Mouse (Mus musculus): ENCODE measurements around the gene 4930442H23Rik. TPM values are rescaled to one million over a fixed set of nuclear protein-coding genes. Genes with fewer than 3 reads are reported as not detected.

4930442H23Rik gene
- polyA plus RNA-seq (2017; shearing (Covaris generic)): under 1 TPM in 1 of 2 experiments, not detected in 1; 0.19 TPM

DNA sequence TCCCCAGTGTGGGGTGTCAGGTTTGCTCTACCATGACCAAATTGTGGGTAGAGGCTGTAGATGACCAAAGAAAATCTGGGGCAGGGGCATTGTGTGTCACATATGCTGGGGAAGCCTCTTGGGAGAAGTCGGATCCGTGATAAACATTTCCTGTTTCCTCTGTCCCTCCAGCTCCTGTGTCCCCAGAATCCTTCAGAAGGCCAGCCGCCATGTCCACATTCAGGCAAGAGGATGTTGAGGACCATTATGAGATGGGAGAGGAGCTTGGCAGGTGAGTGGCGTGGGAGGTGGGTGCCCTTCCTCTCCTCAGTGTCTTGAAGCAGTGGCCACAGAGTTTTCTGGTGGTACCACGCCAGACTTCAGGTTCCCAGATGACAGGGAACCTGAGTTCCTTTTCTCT lies at the start of gene 4930442H23Rik:
4930442H23Rik (minus strand) TSS at position 45 of the 400 bp plus-strand sequence.

DNA sequence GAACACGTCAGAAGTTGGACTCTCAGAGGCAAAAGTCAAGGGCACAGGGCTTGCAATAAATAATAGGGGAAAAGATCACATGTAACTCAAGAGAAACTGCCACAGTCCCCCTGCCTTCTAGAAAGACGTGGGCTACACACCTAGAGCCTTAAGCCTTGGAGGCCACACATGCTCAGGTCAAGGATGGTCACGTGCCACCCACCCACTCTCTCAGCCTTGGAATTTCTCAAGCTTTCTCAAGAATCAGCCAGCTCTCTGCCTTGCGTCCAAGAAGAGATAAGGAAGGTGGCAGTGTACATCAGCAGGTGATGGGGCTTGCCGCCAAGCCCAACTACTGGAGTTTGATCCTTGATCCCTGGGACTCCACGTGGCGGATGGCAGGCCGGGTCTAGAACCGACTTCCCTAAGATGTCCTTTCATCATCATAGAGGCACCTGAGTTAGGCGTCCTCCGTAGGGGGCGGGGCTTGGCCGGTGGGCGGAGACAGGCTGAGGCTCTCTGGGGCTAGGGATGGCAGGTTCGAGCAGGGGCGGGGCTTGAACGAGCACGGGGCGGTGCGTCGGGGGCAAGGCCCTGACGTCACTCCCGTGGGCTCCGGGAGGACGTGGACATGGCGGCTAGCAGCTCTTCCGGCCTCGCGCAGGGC lies 49.1 kb upstream of the 4930442H23Rik start, which contains the start of gene Zfr2:
Zfr2 (plus strand) TSS at position 576 of the 646 bp plus-strand sequence.

DNA sequence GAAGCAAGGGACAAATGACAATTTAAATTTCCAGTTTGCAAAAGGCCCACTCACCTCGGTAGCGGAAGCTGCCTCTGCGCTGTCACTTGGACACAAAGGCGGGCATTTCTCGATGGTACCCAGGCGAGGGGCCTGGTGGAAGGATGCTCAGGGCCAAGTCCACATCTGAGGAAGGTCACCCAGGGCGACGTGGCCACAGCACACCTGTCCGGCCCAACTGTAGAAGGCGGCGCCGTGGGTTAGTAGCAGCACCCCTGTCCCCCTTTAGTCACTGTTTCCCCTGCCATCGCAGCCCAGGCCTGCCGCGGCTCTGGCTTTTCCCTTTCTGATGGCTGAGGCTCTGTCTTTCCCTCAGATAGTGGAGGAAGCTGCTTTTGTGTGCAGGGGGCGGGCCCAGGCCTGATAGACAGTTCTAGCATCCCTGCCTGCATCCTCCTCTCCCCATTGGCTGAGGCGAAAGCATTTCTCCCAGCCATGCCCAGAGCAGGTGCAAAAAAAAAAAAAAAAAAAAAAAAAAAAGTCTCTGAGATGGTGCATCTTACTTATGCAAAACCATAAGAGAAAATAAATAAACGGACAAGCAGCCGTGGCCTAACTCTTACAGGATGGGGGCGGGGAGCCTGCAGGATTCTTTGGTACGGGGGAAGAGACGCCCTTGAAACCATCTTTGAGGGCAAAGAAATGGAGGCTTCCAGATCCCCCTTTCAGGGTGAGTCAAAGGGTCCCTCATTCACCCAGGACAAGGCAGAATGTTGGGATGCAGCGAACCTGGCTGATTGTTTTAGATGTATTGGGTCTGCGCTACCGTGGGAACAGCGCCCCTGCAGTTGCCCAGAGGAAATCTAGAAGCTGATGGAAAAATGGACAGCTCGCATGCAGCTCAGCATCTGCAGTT lies 47.0 kb upstream of the 4930442H23Rik start, which contains the start of gene Atcay:
Atcay (minus strand) TSS at position 396 of the 895 bp plus-strand sequence.

DNA sequence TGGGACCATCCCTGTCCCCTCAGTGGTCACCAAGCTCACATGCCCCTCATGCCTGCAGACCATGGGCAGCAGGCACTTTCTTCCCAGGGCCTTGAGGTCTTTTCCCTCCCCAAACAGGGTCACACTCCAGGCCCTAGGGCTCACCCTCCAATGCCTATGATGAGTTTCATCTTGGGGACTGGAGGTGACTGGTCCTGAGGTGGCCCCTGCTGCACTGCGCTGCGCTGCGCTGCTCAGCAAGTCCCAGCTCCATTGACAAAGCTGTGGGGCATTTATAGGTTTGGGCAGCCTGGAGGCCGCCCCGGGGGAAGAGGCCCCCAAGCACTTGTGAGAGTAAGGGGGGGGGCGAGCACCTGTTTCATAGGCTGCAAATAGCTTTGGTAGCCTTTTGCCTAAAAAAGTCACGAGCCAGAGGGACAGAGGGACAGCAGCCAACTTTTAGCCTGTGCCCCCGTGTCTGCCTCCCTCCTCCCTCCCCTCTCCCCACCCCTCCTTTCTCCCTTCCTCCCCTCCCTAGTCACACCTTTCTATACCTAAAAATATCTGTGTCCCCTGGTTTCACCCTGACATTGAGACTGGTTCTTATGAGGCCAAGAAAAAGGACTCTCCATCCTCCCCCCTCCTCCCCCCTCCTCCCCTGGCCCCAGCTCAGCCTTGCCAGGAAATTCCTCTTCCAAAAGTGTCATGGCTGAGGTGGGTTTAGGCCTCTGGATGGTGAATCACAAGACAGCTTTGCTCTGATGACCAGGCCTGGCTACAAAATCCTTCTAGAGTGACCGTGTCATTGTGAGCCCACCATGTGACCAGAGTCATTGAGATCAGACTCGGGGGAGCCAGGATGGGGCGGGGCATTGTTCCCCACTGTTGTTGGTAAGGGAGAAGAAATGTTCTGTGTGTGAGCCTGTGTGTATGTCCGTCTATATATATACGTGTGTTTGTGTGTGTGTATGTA lies 18.4 kb upstream of the 4930442H23Rik start, which contains the start of gene Nmrk2:
Nmrk2 (minus strand) TSS at position 245 of the 952 bp plus-strand sequence.

DNA sequence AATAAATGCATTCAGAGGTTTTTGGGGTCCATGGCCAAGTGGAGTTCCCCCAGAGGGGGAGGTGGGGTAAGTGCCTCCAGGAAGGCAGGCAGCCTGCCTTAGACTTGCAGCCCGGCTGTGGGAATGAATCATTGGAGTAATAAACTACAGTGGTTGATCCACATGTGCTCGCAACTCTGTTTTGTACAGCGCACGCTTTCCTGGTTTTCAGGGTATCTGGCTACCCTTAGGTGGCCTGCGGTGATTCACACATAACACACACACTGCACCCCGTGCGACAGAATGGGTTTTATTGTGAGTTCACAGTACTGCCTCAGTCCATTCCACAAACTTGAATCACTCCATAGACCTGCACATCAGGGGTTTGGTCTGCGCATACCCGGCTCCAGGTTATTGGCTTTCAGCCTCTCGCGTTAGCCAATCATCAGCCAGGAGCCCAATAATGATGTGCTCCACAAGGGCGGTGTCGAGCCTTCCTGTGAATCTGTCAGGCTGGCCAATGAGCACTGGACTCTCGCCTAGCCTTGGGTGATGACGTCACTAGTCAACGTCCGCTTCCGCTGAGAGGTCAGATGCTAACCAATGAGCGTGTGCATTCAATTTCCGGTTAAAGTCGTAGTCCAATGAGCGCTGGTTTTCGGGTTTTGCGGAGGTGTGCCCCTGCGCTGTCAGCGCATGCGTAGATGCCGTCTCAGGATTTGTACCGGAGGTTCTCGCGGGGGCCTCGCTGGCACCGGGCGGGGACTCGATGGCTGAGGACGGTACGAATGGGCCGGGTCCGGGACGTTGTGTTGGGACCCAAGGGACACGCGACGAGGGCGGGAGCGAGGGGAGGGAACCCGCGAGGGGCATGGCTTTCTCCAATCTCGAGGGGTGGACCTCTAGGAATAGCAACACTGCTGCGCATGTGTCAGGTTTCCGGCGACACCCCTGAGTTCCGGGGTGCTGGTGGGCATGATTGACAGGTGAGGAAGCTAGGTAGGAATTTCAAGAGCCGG lies 1.0 kb downstream of the 4930442H23Rik start, which contains the start of gene Dapk3:
Dapk3 (plus strand) TSS at position 670 of the 998 bp plus-strand sequence.

DNA sequence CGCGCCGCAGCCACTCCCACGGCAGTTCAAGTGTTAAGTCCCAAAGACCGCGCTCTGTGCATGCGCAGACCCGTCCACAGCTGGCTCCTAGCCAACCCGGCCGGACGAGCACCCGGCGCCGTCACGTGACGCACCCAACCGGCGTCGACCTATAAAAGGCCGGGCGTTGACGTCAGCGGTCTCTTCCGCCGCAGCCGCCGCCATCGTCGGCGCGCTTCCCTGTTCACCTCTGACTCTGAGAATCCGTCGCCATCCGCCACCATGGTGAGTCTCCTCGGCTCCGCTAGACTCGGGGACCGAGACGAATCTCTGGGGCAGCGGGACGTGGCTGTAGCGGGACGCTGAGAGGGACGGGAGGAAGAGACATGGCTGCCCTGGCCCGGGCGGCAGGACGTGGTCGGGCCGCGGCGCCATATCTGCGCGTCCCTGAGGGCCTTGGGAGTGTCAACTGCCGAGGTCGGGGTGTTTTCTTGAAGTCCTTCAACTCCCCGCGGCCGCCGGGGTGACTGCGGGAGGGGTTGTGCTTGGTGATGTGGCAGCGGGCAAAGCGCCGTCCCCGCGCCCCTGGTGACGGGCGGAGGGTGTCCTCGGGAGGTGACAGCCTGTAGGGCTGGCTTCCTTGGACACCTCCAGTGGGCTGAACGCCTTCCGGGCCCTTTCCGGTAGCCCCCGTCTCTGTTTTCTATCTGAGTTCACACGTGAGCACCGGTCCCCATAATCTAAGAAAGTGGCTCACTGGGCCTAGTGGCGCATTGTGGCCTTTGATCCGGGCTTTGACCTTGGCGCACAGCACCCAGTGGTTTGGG lies 7.0 kb downstream of the 4930442H23Rik start, which contains the start of gene Eef2:
Eef2 (plus strand) TSS at position 166 of the 806 bp plus-strand sequence.

DNA sequence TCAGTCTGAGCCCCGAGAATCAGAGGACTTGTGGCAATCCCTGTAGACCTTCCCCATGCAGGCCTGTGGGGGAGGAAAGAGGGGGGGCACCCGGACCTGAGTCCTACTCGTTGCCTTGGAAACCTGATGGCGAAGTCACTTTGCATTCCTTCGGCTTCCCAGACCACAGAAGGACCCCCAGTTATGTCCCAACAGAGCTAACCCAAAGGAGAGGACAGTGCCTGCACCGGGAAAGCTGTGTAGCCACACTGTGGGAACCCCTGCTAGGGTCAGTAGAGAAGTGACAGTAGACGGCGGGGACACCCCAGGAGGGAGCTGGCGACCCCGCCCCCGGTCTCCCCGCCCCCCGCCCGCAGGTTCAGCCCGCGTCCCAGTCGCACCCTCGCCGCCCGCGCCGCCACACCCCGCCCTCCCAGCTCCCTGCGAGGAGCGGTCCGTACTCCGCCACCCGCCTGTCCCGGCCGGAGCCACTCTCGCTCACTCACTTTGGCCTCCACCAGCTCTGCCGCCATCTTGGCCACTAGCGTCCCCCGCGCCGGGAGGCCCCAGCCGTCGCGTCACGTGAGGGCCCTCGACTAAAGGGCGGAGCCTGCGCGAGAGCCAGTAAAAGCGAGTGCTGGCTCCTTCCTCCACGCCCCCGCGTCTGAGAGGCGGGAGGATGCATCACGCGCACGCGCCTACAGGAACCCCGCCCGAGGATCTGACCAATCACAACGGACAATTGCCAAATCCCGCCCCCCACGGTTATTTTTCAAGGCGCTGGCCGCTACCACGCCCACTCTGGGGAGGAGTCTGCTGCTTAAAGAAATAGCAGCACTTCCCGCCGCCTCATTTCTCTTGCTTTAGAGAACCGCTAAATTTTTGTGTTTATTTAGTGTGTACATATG lies 16.2 kb downstream of the 4930442H23Rik start, which contains the start of gene Pias4:
Pias4 (minus strand) TSS at position 724 of the 887 bp plus-strand sequence.

DNA sequence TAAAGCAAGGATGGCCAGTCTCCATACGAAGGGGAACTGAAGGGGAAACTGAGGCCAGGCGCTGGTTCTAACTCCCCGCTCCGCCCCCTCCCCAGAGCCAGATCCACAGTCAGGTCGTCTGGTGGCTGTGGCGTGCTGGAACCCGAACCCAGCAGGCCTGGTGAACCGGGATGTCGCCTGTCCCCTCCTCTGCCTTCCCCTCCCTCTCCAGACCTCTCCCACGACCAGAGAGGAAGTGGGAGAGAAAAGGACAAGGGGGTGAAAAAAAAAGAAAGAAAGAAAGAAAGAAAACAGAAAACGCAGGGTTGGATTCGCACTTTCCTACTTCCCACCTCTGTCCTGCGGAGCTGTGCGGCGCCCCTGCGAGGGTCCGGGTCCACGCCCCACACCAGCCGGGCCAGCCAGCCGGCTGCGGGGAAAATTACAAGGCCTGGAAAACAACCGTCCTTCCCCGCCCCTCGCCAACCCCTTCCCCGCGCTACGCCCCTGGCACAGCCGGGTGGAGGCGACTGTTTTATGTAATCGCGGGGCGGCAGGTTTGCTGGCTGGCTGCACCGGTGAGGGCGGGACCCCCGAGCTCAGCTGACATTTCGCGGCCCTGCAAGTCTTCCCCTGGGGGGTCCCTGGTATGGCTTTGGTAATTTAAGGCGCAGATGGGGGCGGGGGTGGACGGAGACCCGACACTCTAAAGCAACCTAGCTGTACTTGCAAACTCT lies 48.5 kb downstream of the 4930442H23Rik start, which contains the start of gene Zbtb7a:
Zbtb7a (plus strand) TSS at position 255 of the 716 bp plus-strand sequence.

Other genes with a start within 250 kb of the 4930442H23Rik start
- under 1 TPM in 1 of 2 experiments, not detected in 1; 0.66 TPM for gene Gng7, start 168.9 kb downstream of the 4930442H23Rik start, polyA plus RNA-seq (2017; shearing (Covaris generic))
- 1 to 10 TPM in 1 of 2 experiments, under 1 TPM in 1; 0.36 to 2.3 TPM for gene Diras1, start 158.2 kb downstream of the 4930442H23Rik start, polyA plus RNA-seq (2017; shearing (Covaris generic))
- 10 to 100 TPM; 13.2 to 17.6 TPM for gene Slc39a3, start 146.4 kb downstream of the 4930442H23Rik start, polyA plus RNA-seq (2017; shearing (Covaris generic))
- gene Sgta, start 123.7 kb downstream of the 4930442H23Rik start, polyA plus RNA-seq (2017; shearing (Covaris generic)): 100 to 1,000 TPM; 101 to 111 TPM
- gene Thop1, start 113.8 kb downstream of the 4930442H23Rik start, polyA plus RNA-seq (2017; shearing (Covaris generic)): 1 to 10 TPM; 8.4 to 9.8 TPM
- gene Creb3l3, start 85.0 kb downstream of the 4930442H23Rik start, polyA plus RNA-seq (2017; shearing (Covaris generic)): 1 to 10 TPM in 1 of 2 experiments, not detected in 1; 3.7 TPM
- 100 to 1,000 TPM; 173 to 181 TPM for gene Map2k2, start 77.9 kb downstream of the 4930442H23Rik start, polyA plus RNA-seq (2017; shearing (Covaris generic))
- 10 to 100 TPM; 80.7 to 89.3 TPM for gene Zbtb7a, start 48.6 kb downstream of the 4930442H23Rik start, polyA plus RNA-seq (2017; shearing (Covaris generic))
- 10 to 100 TPM; 47.9 to 52.2 TPM for gene Pias4, start 15.9 kb downstream of the 4930442H23Rik start, polyA plus RNA-seq (2017; shearing (Covaris generic))
- gene Eef2, start 7.2 kb downstream of the 4930442H23Rik start, polyA plus RNA-seq (2017; shearing (Covaris generic)): 100 to 1,000 TPM; 560 to 709 TPM
- gene Dapk3, start 844 bp downstream of the 4930442H23Rik start, polyA plus RNA-seq (2017; shearing (Covaris generic)): 100 to 1,000 TPM in 1 of 2 experiments, 10 to 100 TPM in 1; 79.0 to 108 TPM
- gene Nmrk2, start 18.2 kb upstream of the 4930442H23Rik start, polyA plus RNA-seq (2017; shearing (Covaris generic)): 1 to 10 TPM in 1 of 2 experiments, under 1 TPM in 1; 0.34 to 3.1 TPM
- 1 to 10 TPM; 1.6 to 5.6 TPM for gene Atcay, start 47.0 kb upstream of the 4930442H23Rik start, polyA plus RNA-seq (2017; shearing (Covaris generic))
- gene Zfr2, start 49.3 kb upstream of the 4930442H23Rik start, polyA plus RNA-seq (2017; shearing (Covaris generic)): 1 to 10 TPM; 7.6 TPM
- gene Matk, start 69.1 kb upstream of the 4930442H23Rik start, polyA plus RNA-seq (2017; shearing (Covaris generic)): 100 to 1,000 TPM in 1 of 2 experiments, 10 to 100 TPM in 1; 57.1 to 143 TPM
- gene Mrpl54, start 83.1 kb upstream of the 4930442H23Rik start, polyA plus RNA-seq (2017; shearing (Covaris generic)): 10 to 100 TPM; 81.0 to 96.1 TPM
- 10 to 100 TPM; 42.7 to 44.7 TPM for gene Apba3, start 83.1 kb upstream of the 4930442H23Rik start, polyA plus RNA-seq (2017; shearing (Covaris generic))
- gene Tjp3, start 107.7 kb upstream of the 4930442H23Rik start, polyA plus RNA-seq (2017; shearing (Covaris generic)): 10 to 100 TPM; 19.3 to 24.9 TPM
- 10 to 100 TPM; 83.6 to 95.1 TPM for gene Pip5k1c, start 109.1 kb upstream of the 4930442H23Rik start, polyA plus RNA-seq (2017; shearing (Covaris generic))
- gene Cactin, start 137.3 kb upstream of the 4930442H23Rik start, polyA plus RNA-seq (2017; shearing (Covaris generic)): 10 to 100 TPM; 61.4 to 82.7 TPM
- 10 to 100 TPM; 63.1 to 66.4 TPM for gene Tbxa2r, start 144.9 kb upstream of the 4930442H23Rik start, polyA plus RNA-seq (2017; shearing (Covaris generic))
- gene Gipc3, start 159.4 kb upstream of the 4930442H23Rik start, polyA plus RNA-seq (2017; shearing (Covaris generic)): under 1 TPM in 1 of 2 experiments, not detected in 1; 0.49 TPM
- gene Hmg20b, start 166.6 kb upstream of the 4930442H23Rik start, polyA plus RNA-seq (2017; shearing (Covaris generic)): 10 to 100 TPM; 35.3 to 47.8 TPM
- 1 to 10 TPM; 4.9 to 7.1 TPM for gene Mfsd12, start 173.6 kb upstream of the 4930442H23Rik start, polyA plus RNA-seq (2017; shearing (Covaris generic))
- 1 to 10 TPM; 1.7 to 4.3 TPM for gene 4930404N11Rik, start 182.0 kb upstream of the 4930442H23Rik start, polyA plus RNA-seq (2017; shearing (Covaris generic))
- 10 to 100 TPM; 62.2 to 65.0 TPM for gene Fzr1, start 194.7 kb upstream of the 4930442H23Rik start, polyA plus RNA-seq (2017; shearing (Covaris generic))
- gene Dohh, start 200.6 kb upstream of the 4930442H23Rik start, polyA plus RNA-seq (2017; shearing (Covaris generic)): 10 to 100 TPM; 30.8 to 32.1 TPM
- 1 to 10 TPM; 2.6 to 5.0 TPM for gene Gm48551, start 200.6 kb upstream of the 4930442H23Rik start, polyA plus RNA-seq (2017; shearing (Covaris generic))
- gene Gm48552, start 205.2 kb upstream of the 4930442H23Rik start, polyA plus RNA-seq (2017; shearing (Covaris generic)): 1 to 10 TPM in 1 of 2 experiments, under 1 TPM in 1; 0.57 to 1.1 TPM
- gene Smim24, start 209.2 kb upstream of the 4930442H23Rik start, polyA plus RNA-seq (2017; shearing (Covaris generic)): 1 to 10 TPM in 1 of 2 experiments, not detected in 1; 5.5 TPM